Mouse (Mus musculus): ENCODE results near the gene Tmem38b. TPM values are rescaled to one million over a fixed set of nuclear protein-coding genes. Genes with fewer than 3 reads are reported as not detected.

Tmem38b gene
- polyA plus RNA-seq, 1 experiment, result 11.9 TPM

DNA sequence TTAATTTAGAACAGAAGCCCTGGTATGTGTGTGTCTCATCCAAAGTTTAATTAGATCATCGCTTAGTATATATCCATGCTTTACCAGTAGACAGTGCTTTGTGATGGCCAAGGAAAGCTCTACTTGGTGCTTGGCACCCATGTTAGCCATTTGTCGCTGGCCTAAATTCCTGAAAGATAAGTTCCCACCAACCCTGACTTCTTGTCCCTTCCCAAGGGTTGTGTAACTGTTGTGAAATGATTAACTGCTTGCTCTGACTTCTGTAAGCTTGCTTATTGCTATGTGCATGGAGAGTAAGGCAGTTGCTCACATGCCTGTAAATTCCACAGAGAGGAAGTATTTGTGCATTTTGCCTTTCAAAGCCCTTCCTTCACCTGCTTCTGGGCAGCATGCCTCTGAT, 4.7 kb downstream of the Tmem38b start:
- Histone ChIP-seq H3K27ac (ENCODE audit: control insufficient read depth, insufficient read depth, low read depth, low read length) (no peak overlapping the region), H3K36me3 (ENCODE audit: control insufficient read depth, insufficient read depth, low read length) (0 out of 2 replicates have a peak, but pooled peaks cover 2% of the 10 kb centered on the region), H3K4me1 (ENCODE audit: control insufficient read depth, insufficient read depth, low read length) (peaks cover 3% of the 10 kb centered on the region; the same call in 1 of the 2 replicates), H3K4me3 (ENCODE audit: control insufficient read depth, low read depth, low read length) (no peak overlapping the region), H3K27me3 (ENCODE audit: control insufficient read depth, insufficient read depth, low read length) (no peaks in the 10 kb centered on the region)
- no peak for TF ChIP-seq POLR2A (IDR thresholded peaks at IDR 0.05; ENCODE audit: control insufficient read depth, low read depth, low read length)
- no peak for TF ChIP-seq CTCF (IDR thresholded peaks at IDR 0.05; ENCODE audit: control insufficient read depth, insufficient read depth, insufficient replicate concordance, low read depth, low read length)

DNA sequence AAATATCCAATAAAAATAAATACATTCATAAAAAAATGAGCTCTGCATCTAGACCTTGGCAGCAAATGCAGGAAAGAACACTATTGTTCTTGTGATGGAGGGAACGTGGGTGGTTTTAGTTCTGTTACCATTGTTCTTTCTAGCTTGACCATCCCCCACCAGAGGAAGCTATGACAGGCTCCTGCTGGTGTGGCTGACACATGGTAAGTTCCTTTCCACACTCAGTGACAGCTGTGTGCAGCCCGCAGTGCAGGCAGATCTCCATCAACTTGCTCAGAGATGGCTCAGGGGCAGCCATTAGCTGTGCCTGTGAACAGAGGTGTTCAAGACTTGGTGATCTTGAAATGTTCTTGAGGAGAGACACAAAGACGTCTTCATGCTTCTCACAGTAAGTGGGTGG, 6.5 kb downstream of the Tmem38b start:
- H3K27ac ChIP-seq (ENCODE audit: control insufficient read depth, insufficient read depth, low read depth, low read length), result no peak overlapping the region
- no peak for TF ChIP-seq CTCF (IDR thresholded peaks at IDR 0.05; ENCODE audit: control insufficient read depth, insufficient read depth, insufficient replicate concordance, low read depth, low read length)
- no peak for TF ChIP-seq POLR2A (IDR thresholded peaks at IDR 0.05; ENCODE audit: control insufficient read depth, low read depth, low read length)
- peaks cover 3% of the 10 kb centered on the region; the same call in 1 of the 2 replicates for H3K4me1 ChIP-seq (ENCODE audit: control insufficient read depth, insufficient read depth, low read length)
- H3K4me3 ChIP-seq (ENCODE audit: control insufficient read depth, low read depth, low read length), result no peak overlapping the region
- H3K36me3 ChIP-seq (ENCODE audit: control insufficient read depth, insufficient read depth, low read length), result 0 out of 2 replicates have a peak, but pooled peaks cover 2% of the 10 kb centered on the region
- H3K27me3 ChIP-seq (ENCODE audit: control insufficient read depth, insufficient read depth, low read length), result no peaks in the 10 kb centered on the region

DNA sequence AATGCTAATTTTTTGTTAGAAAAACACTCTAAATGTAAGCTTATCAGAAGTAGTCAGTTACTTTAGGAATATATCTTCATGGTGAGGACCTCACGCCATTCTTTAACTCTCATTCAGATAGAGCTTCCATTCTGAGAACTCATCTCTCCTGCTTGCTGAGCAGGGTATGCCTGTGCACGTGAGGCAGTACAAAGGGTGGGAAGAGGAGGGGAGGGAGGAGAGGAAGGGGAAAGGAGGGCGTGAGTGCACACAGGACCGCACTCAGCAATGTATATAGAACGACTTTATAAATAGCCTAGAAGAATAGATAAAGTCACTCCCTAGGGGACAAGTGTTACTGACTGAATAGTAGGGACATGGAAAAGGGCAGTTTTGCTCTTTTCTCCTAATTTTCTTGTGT, 11.1 kb downstream of the Tmem38b start:
- no peaks in the 10 kb centered on the region for H3K27me3 ChIP-seq (ENCODE audit: control insufficient read depth, insufficient read depth, low read length)

DNA sequence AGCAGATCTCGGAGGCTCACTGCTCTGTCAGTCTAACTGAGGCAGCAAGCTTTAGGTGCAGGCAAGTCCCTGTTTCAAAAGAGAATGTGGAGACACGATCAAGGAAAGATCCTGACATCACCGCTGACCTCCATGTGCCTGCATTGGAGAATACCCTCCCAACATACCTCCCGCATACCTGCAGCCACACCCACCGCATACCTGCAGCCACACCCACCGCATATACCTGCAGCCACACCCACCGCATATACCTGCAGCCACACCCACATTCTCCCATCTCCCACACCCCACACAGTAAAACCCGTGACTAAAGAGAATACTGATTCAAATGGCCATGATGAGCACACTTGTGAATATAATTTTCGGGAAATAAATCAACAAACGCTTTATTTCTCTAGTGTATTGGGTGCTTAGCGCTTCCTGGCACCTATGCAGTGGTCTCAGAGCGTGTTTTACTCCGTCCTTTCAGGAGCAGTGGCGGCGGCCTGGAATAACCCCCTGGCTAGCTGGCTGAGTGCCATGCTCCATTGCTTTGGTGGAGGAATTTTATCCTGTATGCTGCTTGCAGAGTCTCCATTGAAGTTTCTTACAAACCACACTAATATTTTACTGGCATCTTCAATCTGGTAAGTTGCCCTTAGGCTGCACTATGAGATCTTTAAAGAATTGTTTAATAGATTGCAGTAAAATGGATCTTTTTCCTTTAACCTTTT, 14.5 kb downstream of the Tmem38b start:
- H3K27ac ChIP-seq (ENCODE audit: control insufficient read depth, insufficient read depth, low read depth, low read length), result no peak overlapping the region
- H3K4me3 ChIP-seq (ENCODE audit: control insufficient read depth, low read depth, low read length), result no peak overlapping the region

More for the DNA sequence above, 11.1 kb downstream of the Tmem38b start:
- Histone ChIP-seq H3K4me3 (ENCODE audit: control insufficient read depth, low read depth, low read length) (no peak overlapping the region), H3K27ac (ENCODE audit: control insufficient read depth, insufficient read depth, low read depth, low read length) (no peak overlapping the region), H3K4me1 (ENCODE audit: control insufficient read depth, insufficient read depth, low read length) (no peaks in the 10 kb centered on the region), H3K36me3 (ENCODE audit: control insufficient read depth, insufficient read depth, low read length) (0 out of 2 replicates have a peak, but pooled peaks cover 2% of the 10 kb centered on the region)
- TF ChIP-seq CTCF (IDR thresholded peaks at IDR 0.05; ENCODE audit: control insufficient read depth, insufficient read depth, insufficient replicate concordance, low read depth, low read length) (no peak), POLR2A (IDR thresholded peaks at IDR 0.05; ENCODE audit: control insufficient read depth, low read depth, low read length) (no peak)

DNA sequence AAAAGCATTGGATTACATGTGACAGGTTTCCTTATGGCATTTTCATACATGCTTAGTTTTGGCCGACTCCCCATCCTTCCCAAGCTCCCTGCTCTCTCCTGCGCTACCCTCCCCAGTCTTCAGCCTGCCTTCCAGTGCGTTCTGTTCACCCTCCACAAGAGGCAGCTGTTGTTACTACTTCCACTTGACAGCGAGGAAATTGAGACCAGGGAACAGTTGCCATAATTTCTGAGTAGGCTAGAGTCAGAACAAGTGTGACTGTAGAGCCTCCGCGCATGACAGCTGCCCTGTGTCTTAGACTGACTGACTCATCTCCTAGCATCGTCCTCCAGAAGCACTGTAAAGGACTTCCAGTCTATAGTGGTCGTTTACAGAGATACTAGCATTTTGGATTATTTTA, 17.7 kb downstream of the Tmem38b start:
- no peak for TF ChIP-seq CTCF (IDR thresholded peaks at IDR 0.05; ENCODE audit: control insufficient read depth, insufficient read depth, insufficient replicate concordance, low read depth, low read length)
- TF ChIP-seq POLR2A (IDR thresholded peaks at IDR 0.05; ENCODE audit: control insufficient read depth, low read depth, low read length), result no peak
- Histone ChIP-seq H3K27me3 (ENCODE audit: control insufficient read depth, insufficient read depth, low read length) (no peaks in the 10 kb centered on the region), H3K4me3 (ENCODE audit: control insufficient read depth, low read depth, low read length) (no peak overlapping the region), H3K36me3 (ENCODE audit: control insufficient read depth, insufficient read depth, low read length) (no peaks in the 10 kb centered on the region), H3K4me1 (ENCODE audit: control insufficient read depth, insufficient read depth, low read length) (no peaks in the 10 kb centered on the region), H3K27ac (ENCODE audit: control insufficient read depth, insufficient read depth, low read depth, low read length) (no peak overlapping the region)

More for the DNA sequence above, 14.5 kb downstream of the Tmem38b start:
- H3K4me1 ChIP-seq (ENCODE audit: control insufficient read depth, insufficient read depth, low read length), result no peaks in the 10 kb centered on the region
- H3K27me3 ChIP-seq (ENCODE audit: control insufficient read depth, insufficient read depth, low read length), result no peaks in the 10 kb centered on the region
- TF ChIP-seq POLR2A (IDR thresholded peaks at IDR 0.05; ENCODE audit: control insufficient read depth, low read depth, low read length) (no peak), CTCF (IDR thresholded peaks at IDR 0.05; ENCODE audit: control insufficient read depth, insufficient read depth, insufficient replicate concordance, low read depth, low read length) (no peak)
- no peaks in the 10 kb centered on the region for H3K36me3 ChIP-seq (ENCODE audit: control insufficient read depth, insufficient read depth, low read length)

DNA sequence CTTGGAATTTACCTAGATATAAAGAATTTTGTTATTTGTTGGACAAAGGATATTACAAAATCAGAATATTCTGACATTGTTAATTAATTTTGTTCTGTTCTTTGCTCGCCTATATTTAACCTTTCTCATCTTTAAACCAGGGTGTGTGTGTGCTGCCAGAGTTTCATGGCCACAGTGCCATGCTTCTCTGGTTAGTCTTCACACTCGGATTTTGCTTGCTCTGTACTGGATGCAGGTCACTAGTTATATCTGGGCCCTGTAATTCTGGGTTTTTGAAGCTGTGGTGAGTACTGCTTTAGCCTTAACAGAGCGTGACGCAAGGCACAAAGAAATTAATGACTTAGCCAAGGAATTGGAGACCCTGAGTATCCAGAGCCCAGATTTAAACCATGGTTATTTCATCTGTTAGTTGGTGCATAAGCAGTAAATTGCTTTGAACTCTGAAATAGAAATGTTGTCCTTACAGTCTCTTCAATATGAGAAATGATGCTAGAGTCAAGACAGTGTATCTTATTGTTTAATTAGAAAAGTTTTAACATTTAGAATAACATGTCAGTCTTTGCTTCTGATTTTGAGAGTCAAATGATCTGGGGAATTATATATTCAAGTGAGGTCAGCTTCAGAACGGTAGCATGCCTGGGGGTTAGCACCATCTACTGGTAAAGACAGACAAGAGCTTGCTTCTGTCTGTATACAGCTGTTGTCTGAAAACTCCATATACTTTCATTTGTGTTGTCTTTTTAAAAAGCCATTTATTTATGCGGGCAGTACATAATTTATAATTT, 19.2 kb downstream of the Tmem38b start:
- TF ChIP-seq CTCF (IDR thresholded peaks at IDR 0.05; ENCODE audit: control insufficient read depth, insufficient read depth, insufficient replicate concordance, low read depth, low read length), result no peak
- TF ChIP-seq POLR2A (IDR thresholded peaks at IDR 0.05; ENCODE audit: control insufficient read depth, low read depth, low read length), result no peak
- Histone ChIP-seq H3K27me3 (ENCODE audit: control insufficient read depth, insufficient read depth, low read length) (no peaks in the 10 kb centered on the region), H3K36me3 (ENCODE audit: control insufficient read depth, insufficient read depth, low read length) (no peaks in the 10 kb centered on the region), H3K4me1 (ENCODE audit: control insufficient read depth, insufficient read depth, low read length) (no peaks in the 10 kb centered on the region), H3K27ac (ENCODE audit: control insufficient read depth, insufficient read depth, low read depth, low read length) (no peak overlapping the region), H3K4me3 (ENCODE audit: control insufficient read depth, low read depth, low read length) (no peak overlapping the region)

DNA sequence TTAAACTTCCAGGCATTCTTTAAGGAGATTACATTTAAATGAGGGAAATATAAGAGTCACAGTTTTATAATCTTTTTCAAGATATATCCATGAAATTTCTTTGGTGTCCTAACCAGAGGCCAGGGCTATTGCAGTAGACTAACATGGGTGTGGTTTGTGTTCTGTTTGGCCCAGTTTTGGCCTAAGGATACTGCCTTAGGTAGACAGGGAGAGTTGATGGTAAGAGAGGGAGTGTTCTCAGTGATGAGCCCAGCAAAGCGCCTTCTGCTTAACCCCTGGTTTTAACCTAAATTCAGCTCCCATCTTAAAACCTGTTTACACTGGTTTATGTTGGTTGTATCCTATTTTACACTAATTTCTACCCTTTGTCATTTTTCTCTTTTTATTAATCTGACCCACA, 19.8 kb downstream of the Tmem38b start:
- Histone ChIP-seq H3K36me3 (ENCODE audit: control insufficient read depth, insufficient read depth, low read length) (no peaks in the 10 kb centered on the region), H3K4me1 (ENCODE audit: control insufficient read depth, insufficient read depth, low read length) (no peaks in the 10 kb centered on the region), H3K27me3 (ENCODE audit: control insufficient read depth, insufficient read depth, low read length) (no peaks in the 10 kb centered on the region), H3K4me3 (ENCODE audit: control insufficient read depth, low read depth, low read length) (no peak overlapping the region), H3K27ac (ENCODE audit: control insufficient read depth, insufficient read depth, low read depth, low read length) (no peak overlapping the region)
- TF ChIP-seq POLR2A (IDR thresholded peaks at IDR 0.05; ENCODE audit: control insufficient read depth, low read depth, low read length) (no peak), CTCF (IDR thresholded peaks at IDR 0.05; ENCODE audit: control insufficient read depth, insufficient read depth, insufficient replicate concordance, low read depth, low read length) (no peak)

All from testis, adult 2 months (tissue).